Mouse (Mus musculus): Measurements from ENCODE around the gene Olfr658. TPM values are rescaled to one million over a fixed set of nuclear protein-coding genes. Genes with fewer than 3 reads are reported as not detected.

Olfr658 gene
- not detected in 2 replicates for polyA plus RNA-seq (2012; rRNA removed)

- Histone ChIP-seq H3K36me3 (ENCODE audit: control insufficient read depth, insufficient read depth, low read length) (no peaks in the 10 kb centered on the region), H3K27me3 (ENCODE audit: control insufficient read depth, insufficient read depth, low read length) (no peaks in the 10 kb centered on the region), H3K27ac (ENCODE audit: control insufficient read depth, insufficient read depth, low read depth, low read length) (no peak within 1 kb of the TSS), H3K4me1 (ENCODE audit: control insufficient read depth, insufficient read depth, low read length) (peaks cover 3% of the 10 kb centered on the region), H3K4me3 (ENCODE audit: control insufficient read depth, low read depth, low read length) (no peak within 1 kb of the TSS; the same call in 1 of the 2 replicates)
- no peak for TF ChIP-seq POLR2A (IDR thresholded peaks at IDR 0.05; ENCODE audit: control insufficient read depth, low read depth, low read length)
- TF ChIP-seq CTCF (IDR thresholded peaks at IDR 0.05; ENCODE audit: control insufficient read depth, insufficient read depth, insufficient replicate concordance, low read depth, low read length), result peak; percentile 37; the same call in 1 of the 2 replicates
Measured at GRCm38 (mm10) chr7:104646841-104647482, at the start of gene Olfr658. Gene Olfr658 (minus strand): TSS chr7:104647305.

DNA sequence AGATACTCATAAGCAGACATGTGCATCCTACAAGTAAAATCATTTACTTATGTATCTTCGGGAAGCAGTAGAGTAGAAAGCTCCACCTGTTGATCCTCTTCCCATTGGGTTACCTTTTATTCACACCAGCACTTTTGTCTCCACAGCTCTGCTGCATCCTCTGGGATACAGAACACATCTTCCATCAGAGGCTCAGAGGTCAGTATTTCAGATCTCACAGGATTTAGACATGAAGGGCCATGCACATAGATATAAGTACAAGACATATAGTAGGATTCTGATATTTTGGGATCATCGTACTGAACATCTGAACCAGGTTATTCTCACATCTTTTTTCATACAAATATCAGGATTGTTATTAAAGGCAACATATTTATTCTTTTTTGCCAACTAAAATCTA, 39.1 kb upstream of the Olfr658 start, which contains the start of gene Olfr661:
Gene Olfr661, plus strand, starts transcription at position 301 of the 400 bp plus-strand sequence.
- Histone ChIP-seq H3K4me3 (ENCODE audit: control insufficient read depth, low read depth, low read length) (no peak within 1 kb of the TSS), H3K27ac (ENCODE audit: control insufficient read depth, insufficient read depth, low read depth, low read length) (no peak within 1 kb of the TSS), H3K4me1 (ENCODE audit: control insufficient read depth, insufficient read depth, low read length) (no peaks in the 10 kb centered on the region), H3K27me3 (ENCODE audit: control insufficient read depth, insufficient read depth, low read length) (no peaks in the 10 kb centered on the region), H3K36me3 (ENCODE audit: control insufficient read depth, insufficient read depth, low read length) (no peaks in the 10 kb centered on the region)
- TF ChIP-seq POLR2A (IDR thresholded peaks at IDR 0.05; ENCODE audit: control insufficient read depth, low read depth, low read length) (no peak), CTCF (IDR thresholded peaks at IDR 0.05; ENCODE audit: control insufficient read depth, insufficient read depth, insufficient replicate concordance, low read depth, low read length) (no peak)

DNA sequence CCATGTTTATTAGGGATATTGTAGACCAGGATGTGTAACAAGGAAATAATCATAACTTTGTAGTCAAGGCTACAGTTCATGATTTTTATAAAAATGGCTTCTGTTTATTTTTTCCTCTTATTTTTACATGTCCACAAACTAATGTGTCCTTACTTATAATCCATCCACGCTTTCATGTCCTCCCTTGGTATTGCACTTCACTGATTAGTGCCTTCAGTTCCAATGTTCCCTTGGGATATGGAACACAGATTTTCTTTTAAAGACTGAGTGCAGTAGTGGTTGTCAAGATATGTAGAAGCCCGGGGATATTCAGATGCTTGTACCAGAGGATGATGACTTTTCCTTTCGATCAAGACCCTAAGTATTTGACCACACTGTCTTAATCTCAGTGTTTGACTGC, 19.3 kb upstream of the Olfr658 start, which contains the start of gene Olfr659:
Gene Olfr659, plus strand, starts transcription at position 301 of the 400 bp plus-strand sequence.
- Histone ChIP-seq H3K4me1 (ENCODE audit: control insufficient read depth, insufficient read depth, low read length) (no peaks in the 10 kb centered on the region), H3K27me3 (ENCODE audit: control insufficient read depth, insufficient read depth, low read length) (no peaks in the 10 kb centered on the region), H3K27ac (ENCODE audit: control insufficient read depth, insufficient read depth, low read depth, low read length) (no peak within 1 kb of the TSS), H3K36me3 (ENCODE audit: control insufficient read depth, insufficient read depth, low read length) (no peaks in the 10 kb centered on the region), H3K4me3 (ENCODE audit: control insufficient read depth, low read depth, low read length) (no peak within 1 kb of the TSS)
- TF ChIP-seq CTCF (IDR thresholded peaks at IDR 0.05; ENCODE audit: control insufficient read depth, insufficient read depth, insufficient replicate concordance, low read depth, low read length) (no peak), POLR2A (IDR thresholded peaks at IDR 0.05; ENCODE audit: control insufficient read depth, low read depth, low read length) (no peak)

DNA sequence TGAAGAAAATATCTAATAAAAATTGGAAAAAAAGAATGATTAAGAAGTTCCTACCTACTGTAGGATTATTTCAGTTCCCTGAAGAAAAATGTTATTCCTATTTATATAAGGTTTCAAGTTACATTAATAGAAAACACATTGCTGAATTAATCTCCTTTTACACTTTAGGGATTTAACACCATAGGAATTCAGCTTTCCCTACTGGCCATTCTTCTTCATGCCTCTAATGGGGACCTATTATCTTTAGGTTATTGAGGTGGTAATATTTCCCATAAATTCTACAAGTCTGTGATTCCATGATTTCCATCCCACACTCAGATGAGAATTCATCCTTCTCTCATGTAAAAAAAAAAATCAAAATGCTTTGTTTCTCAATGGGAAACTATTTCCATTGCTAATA, 22.6 kb downstream of the Olfr658 start, which contains the start of gene Olfr657:
Gene Olfr657, plus strand, starts transcription at position 301 of the 400 bp plus-strand sequence.
- no peaks in the 10 kb centered on the region for H3K36me3 ChIP-seq (ENCODE audit: control insufficient read depth, insufficient read depth, low read length)
- H3K27me3 ChIP-seq (ENCODE audit: control insufficient read depth, insufficient read depth, low read length), result no peaks in the 10 kb centered on the region
- H3K4me3 ChIP-seq (ENCODE audit: control insufficient read depth, low read depth, low read length), result no peak within 1 kb of the TSS

DNA sequence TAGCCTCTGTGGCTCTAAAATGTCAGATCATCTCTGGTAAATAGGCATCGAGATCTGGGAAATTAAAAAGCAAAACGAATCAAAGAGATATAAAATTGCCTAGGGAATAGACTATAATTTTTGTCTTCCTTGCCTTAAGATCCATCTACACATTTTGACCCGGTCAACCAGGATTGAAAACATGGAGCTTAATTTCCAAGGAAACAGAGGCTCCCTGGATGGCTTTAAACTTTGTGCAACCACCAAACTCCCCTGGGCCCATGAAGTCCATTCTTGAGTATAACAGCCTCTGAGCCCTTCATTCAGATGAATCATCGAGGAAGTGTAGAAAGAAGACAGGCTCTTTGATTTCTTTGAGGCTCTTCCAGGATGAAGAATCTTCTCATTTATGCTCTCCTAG, 33.5 kb downstream of the Olfr658 start, which contains the start of gene Olfr656:
Gene Olfr656, plus strand, starts transcription at position 301 of the 400 bp plus-strand sequence.
- Histone ChIP-seq H3K4me3 (ENCODE audit: control insufficient read depth, low read depth, low read length) (no peak within 1 kb of the TSS), H3K27me3 (ENCODE audit: control insufficient read depth, insufficient read depth, low read length) (no peaks in the 10 kb centered on the region), H3K27ac (ENCODE audit: control insufficient read depth, insufficient read depth, low read depth, low read length) (no peak within 1 kb of the TSS), H3K36me3 (ENCODE audit: control insufficient read depth, insufficient read depth, low read length) (no peaks in the 10 kb centered on the region), H3K4me1 (ENCODE audit: control insufficient read depth, insufficient read depth, low read length) (no peaks in the 10 kb centered on the region)
- TF ChIP-seq CTCF (IDR thresholded peaks at IDR 0.05; ENCODE audit: control insufficient read depth, insufficient read depth, insufficient replicate concordance, low read depth, low read length) (no peak), POLR2A (IDR thresholded peaks at IDR 0.05; ENCODE audit: control insufficient read depth, low read depth, low read length) (no peak)

More for the DNA sequence above, 22.6 kb downstream of the Olfr658 start, which contains the start of gene Olfr657:
- H3K4me1 ChIP-seq (ENCODE audit: control insufficient read depth, insufficient read depth, low read length), result no peaks in the 10 kb centered on the region
- H3K27ac ChIP-seq (ENCODE audit: control insufficient read depth, insufficient read depth, low read depth, low read length), result no peak within 1 kb of the TSS
- TF ChIP-seq CTCF (IDR thresholded peaks at IDR 0.05; ENCODE audit: control insufficient read depth, insufficient read depth, insufficient replicate concordance, low read depth, low read length) (no peak), POLR2A (IDR thresholded peaks at IDR 0.05; ENCODE audit: control insufficient read depth, low read depth, low read length) (no peak)

GRCm38 (mm10) chr7:104604727-104605126, 42.4 kb downstream of the Olfr658 start:
- Histone ChIP-seq H3K4me3 (ENCODE audit: control insufficient read depth, low read depth, low read length) (no peak overlapping the region), H3K36me3 (ENCODE audit: control insufficient read depth, insufficient read depth, low read length) (no peaks in the 10 kb centered on the region), H3K27ac (ENCODE audit: control insufficient read depth, insufficient read depth, low read depth, low read length) (no peak overlapping the region), H3K27me3 (ENCODE audit: control insufficient read depth, insufficient read depth, low read length) (no peaks in the 10 kb centered on the region), H3K4me1 (ENCODE audit: control insufficient read depth, insufficient read depth, low read length) (no peaks in the 10 kb centered on the region)
- no peak for TF ChIP-seq POLR2A (IDR thresholded peaks at IDR 0.05; ENCODE audit: control insufficient read depth, low read depth, low read length)
- no peak for TF ChIP-seq CTCF (IDR thresholded peaks at IDR 0.05; ENCODE audit: control insufficient read depth, insufficient read depth, insufficient replicate concordance, low read depth, low read length)

DNA sequence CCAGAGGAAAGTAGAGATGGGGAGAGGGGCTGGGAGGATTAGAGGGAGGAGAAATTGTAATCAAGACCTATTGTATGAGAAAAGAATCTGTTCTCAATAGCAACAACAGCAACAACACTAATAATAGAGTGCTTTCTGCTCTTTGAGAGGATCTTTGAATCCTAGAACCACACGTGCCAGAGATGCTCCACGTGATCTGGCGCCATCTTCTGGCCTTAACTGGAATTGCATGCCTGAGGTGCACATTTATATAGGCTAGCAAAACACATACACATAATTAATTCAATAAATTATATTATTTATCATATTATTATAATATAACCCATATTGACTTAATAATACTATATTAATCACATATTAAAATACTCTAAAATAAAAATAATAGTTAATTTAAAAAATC, 43.9 kb downstream of the Olfr658 start:
- TF ChIP-seq POLR2A (IDR thresholded peaks at IDR 0.05; ENCODE audit: control insufficient read depth, low read depth, low read length), result no peak
- peak; percentile 86; the same call in 1 of the 2 replicates for TF ChIP-seq CTCF (IDR thresholded peaks at IDR 0.05; ENCODE audit: control insufficient read depth, insufficient read depth, insufficient replicate concordance, low read depth, low read length)
- H3K36me3 ChIP-seq (ENCODE audit: control insufficient read depth, insufficient read depth, low read length), result no peaks in the 10 kb centered on the region
- H3K4me1 ChIP-seq (ENCODE audit: control insufficient read depth, insufficient read depth, low read length), result no peaks in the 10 kb centered on the region
- no peaks in the 10 kb centered on the region for H3K27me3 ChIP-seq (ENCODE audit: control insufficient read depth, insufficient read depth, low read length)
- no peak overlapping the region for H3K4me3 ChIP-seq (ENCODE audit: control insufficient read depth, low read depth, low read length)
- H3K27ac ChIP-seq (ENCODE audit: control insufficient read depth, insufficient read depth, low read depth, low read length), result no peak overlapping the region

Data from testis, adult 2 months (tissue).